Mouse (Mus musculus) heart, adult 2 months (tissue): ENCODE results near the gene Atp8a1.

Experiments used
- CTCF ChIP-seq: fragments of 200-600 bp; IDR thresholded peaks from 2 replicates; pipeline ENCODE4 v1.8.1; 2022; ENCODE audit warnings: antibody characterized with exemption, mild to moderate bottlenecking, moderate library complexity
- EP300 ChIP-seq: fragments of 200-500 bp; IDR thresholded peaks from 2 replicates; pipeline ENCODE4 v1.6.1; 2011; ENCODE audit warnings: low read depth, low read length, control low read depth; ENCODE audit not compliant: insufficient read depth
- POLR2A ChIP-seq: fragments of 200-500 bp; IDR thresholded peaks from 2 replicates; pipeline ENCODE4 v1.6.1; 2011; ENCODE audit warnings: mild to moderate bottlenecking, low read depth, low read length, control low read depth; ENCODE audit not compliant: insufficient read depth

DNA sequence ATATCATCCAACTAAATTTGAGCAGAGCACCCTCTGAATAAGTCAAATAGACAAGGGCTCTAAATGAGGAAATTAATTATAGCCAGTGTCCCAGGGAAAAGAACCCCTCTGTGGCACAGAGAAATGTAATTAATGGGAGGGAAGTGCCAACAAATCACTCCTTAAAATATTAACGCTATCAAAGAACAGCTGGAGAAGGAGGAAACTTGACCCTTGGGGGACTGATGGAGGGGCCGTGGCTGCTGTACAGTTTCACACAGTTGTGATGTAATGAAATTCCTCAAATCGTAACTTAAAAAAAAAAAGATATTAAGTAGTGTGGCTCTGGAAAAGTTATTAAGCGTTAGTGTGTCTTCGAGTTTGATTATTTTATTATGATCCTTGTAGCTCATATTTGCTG lies 241.3 kb downstream of the Atp8a1 start:
- TF ChIP-seq POLR2A, result no peak
- no peak for TF ChIP-seq CTCF
- no peak for TF ChIP-seq EP300
